ENCODE assay signal across 9 mouse cellular contexts in genomic region chr1:88473899-88474298, GRCm38 (mm10). TPM values are rescaled to one million over a fixed set of nuclear protein-coding genes. Genes with fewer than 3 reads are reported as not detected.
DNase-seq lines count a peak whose midpoint lies in the region; ATAC-seq and TF ChIP-seq lines count a peak whose summit lies in the region.
"Had no signal": no experiment of that assay in that cellular context is flagged by ENCODE, and none has a peak within 500 bp of the region (broad histone marks: within the 10 kb centered on the region; RNA-seq: fewer than 3 reads in every experiment).

No protein-coding gene starts in this region.

- no peaks in the 10 kb centered on the region for H3K36me3 ChIP-seq in heart, embryonic 13.5 days
- no peaks in the 10 kb centered on the region for H3K36me3 ChIP-seq in midbrain, postnatal 0 days (ENCODE audit: insufficient read depth, low read length)
- no peaks in the 10 kb centered on the region for H3K36me3 ChIP-seq in midbrain, embryonic 11.5 days (ENCODE audit: control insufficient read depth, insufficient read depth, low read length)
- H3K36me3 ChIP-seq in stomach, embryonic 16.5 days (ENCODE audit: control insufficient read depth, insufficient read depth, low read length), result no peaks in the 10 kb centered on the region
- no peaks in the 10 kb centered on the region for H3K36me3 ChIP-seq in midbrain, embryonic 14.5 days (ENCODE audit: control insufficient read depth, insufficient read depth, low read length)
- H3K36me3 ChIP-seq: liver, embryonic 13.5 days had no signal

- no peak for ATAC-seq in heart, embryonic 13.5 days (ENCODE audit: extremely low read depth, insufficient number of reproducible peaks, low FRiP score, low TSS enrichment)
- no peak for ATAC-seq in midbrain, postnatal 0 days (ENCODE audit: low FRiP score)
- no peak for ATAC-seq in midbrain, embryonic 11.5 days (ENCODE audit: low FRiP score)
- peak; percentile 53; the same call in 1 of the 2 replicates for ATAC-seq in granulocyte monocyte progenitor cell, adult 5-6 weeks (replicated peaks; ENCODE audit: poor library complexity, severe bottlenecking)
- ATAC-seq in stomach, embryonic 16.5 days (ENCODE audit: insufficient read depth, low FRiP score), result no peak
- ATAC-seq in midbrain, embryonic 14.5 days (ENCODE audit: low FRiP score, low TSS enrichment), result no peak

- peaks cover 18% of the 10 kb centered on the region for H3K4me1 ChIP-seq in heart, embryonic 13.5 days
- H3K4me1 ChIP-seq in midbrain, postnatal 0 days (ENCODE audit: insufficient read depth, low read length), result peaks cover 6% of the 10 kb centered on the region; the same call in 1 of the 2 replicates
- H3K4me1 ChIP-seq in midbrain, embryonic 11.5 days (ENCODE audit: control insufficient read depth, insufficient read depth, low read length), result peaks cover 14% of the 10 kb centered on the region
- H3K4me1 ChIP-seq in stomach, embryonic 16.5 days (ENCODE audit: control insufficient read depth, insufficient read depth, low read length), result peaks cover 28% of the 10 kb centered on the region
- H3K4me1 ChIP-seq in midbrain, embryonic 14.5 days (ENCODE audit: control insufficient read depth, insufficient read depth, low read length), result 0 out of 2 replicates have a peak, but pooled peaks cover 10% of the 10 kb centered on the region

- no peak for DNase-seq in heart, postnatal 14 days
- DNase-seq in midbrain, postnatal 0 days (ENCODE audit: low spot score), result peak; percentile 34
- no peak for DNase-seq in midbrain, embryonic 11.5 days (ENCODE audit: low spot score, missing footprints)
- no peak for DNase-seq in urinary bladder, postnatal 10 days (ENCODE audit: low spot score)
- no peak for DNase-seq in midbrain, embryonic 14.5 days
- DNase-seq: liver, embryonic 13.5 days had no signal

- no peaks in the 10 kb centered on the region for H3K9me3 ChIP-seq in heart, embryonic 13.5 days
- no peaks in the 10 kb centered on the region for H3K9me3 ChIP-seq in midbrain, postnatal 0 days (ENCODE audit: low read length)
- no peaks in the 10 kb centered on the region for H3K9me3 ChIP-seq in midbrain, embryonic 11.5 days (ENCODE audit: control insufficient read depth, low read length)
- no peaks in the 10 kb centered on the region for H3K9me3 ChIP-seq in stomach, embryonic 16.5 days (replicated peaks; ENCODE audit: control insufficient read depth, low read length)
- no peaks in the 10 kb centered on the region for H3K9me3 ChIP-seq in midbrain, embryonic 14.5 days (ENCODE audit: control insufficient read depth, low read length)
- H3K9me3 ChIP-seq: liver, embryonic 13.5 days had no signal

- WGBS in heart, embryonic 13.5 days, result 76% methylated on average over 2 of the region's 2 CpGs
- 77% methylated on average over 2 of the region's 2 CpGs for WGBS in midbrain, postnatal 0 days
- 66% methylated on average over 2 of the region's 2 CpGs for WGBS in midbrain, embryonic 11.5 days
- WGBS in stomach, embryonic 16.5 days, result 75% methylated on average over 2 of the region's 2 CpGs
- 75% methylated on average over 2 of the region's 2 CpGs for WGBS in midbrain, embryonic 14.5 days

- peak; percentile 63 for TF ChIP-seq CTCF in midbrain, postnatal 0 days (IDR thresholded peaks at IDR 0.05)

- no peak overlapping the region for H3K9ac ChIP-seq in heart, embryonic 13.5 days
- no peak overlapping the region for H3K9ac ChIP-seq in midbrain, postnatal 0 days (replicated peaks; ENCODE audit: low read length, poor library complexity, severe bottlenecking)
- no peak overlapping the region for H3K9ac ChIP-seq in midbrain, embryonic 11.5 days (ENCODE audit: low read length)
- H3K9ac ChIP-seq in stomach, embryonic 16.5 days (ENCODE audit: low read length), result no peak overlapping the region
- no peak overlapping the region for H3K9ac ChIP-seq in midbrain, embryonic 14.5 days (replicated peaks; ENCODE audit: low read length)
- H3K9ac ChIP-seq: liver, embryonic 13.5 days had no signal

- intact Hi-C loops in heart, postnatal 14 days (cut with DNase I), result no loop called here

- no peaks in the 10 kb centered on the region for H3K27me3 ChIP-seq in heart, embryonic 13.5 days (replicated peaks)
- no peaks in the 10 kb centered on the region for H3K27me3 ChIP-seq in midbrain, postnatal 0 days (ENCODE audit: insufficient read depth, low read length)
- no peaks in the 10 kb centered on the region for H3K27me3 ChIP-seq in midbrain, embryonic 11.5 days (ENCODE audit: control insufficient read depth, insufficient read depth, low read length)
- H3K27me3 ChIP-seq in stomach, embryonic 16.5 days (ENCODE audit: control insufficient read depth, insufficient read depth, low read length), result no peaks in the 10 kb centered on the region
- H3K27me3 ChIP-seq in midbrain, embryonic 14.5 days (ENCODE audit: control insufficient read depth, insufficient read depth, low read length), result no peaks in the 10 kb centered on the region

- H3K4me2 ChIP-seq in heart, embryonic 13.5 days, result no peak overlapping the region
- H3K4me2 ChIP-seq in midbrain, postnatal 0 days (ENCODE audit: low read depth, low read length, poor library complexity, severe bottlenecking), result no peak overlapping the region
- no peak overlapping the region for H3K4me2 ChIP-seq in midbrain, embryonic 11.5 days
- H3K4me2 ChIP-seq in stomach, embryonic 16.5 days (ENCODE audit: low read depth, low read length), result no peak overlapping the region
- no peak overlapping the region for H3K4me2 ChIP-seq in midbrain, embryonic 14.5 days (ENCODE audit: low read length)
- H3K4me2 ChIP-seq: liver, embryonic 13.5 days had no signal

- no peak overlapping the region for H3K4me3 ChIP-seq in heart, embryonic 13.5 days
- no peak overlapping the region for H3K4me3 ChIP-seq in midbrain, postnatal 0 days (ENCODE audit: low read depth, low read length)
- H3K4me3 ChIP-seq in midbrain, embryonic 11.5 days (ENCODE audit: low read depth, low read length), result no peak overlapping the region
- no peak overlapping the region for H3K4me3 ChIP-seq in stomach, embryonic 16.5 days (replicated peaks; ENCODE audit: low read length)
- H3K4me3 ChIP-seq in midbrain, embryonic 14.5 days (replicated peaks; ENCODE audit: low read depth, low read length), result no peak overlapping the region
- H3K4me3 ChIP-seq: liver, embryonic 13.5 days had no signal

- H3K27ac ChIP-seq in heart, embryonic 13.5 days (replicated peaks), result 0 out of 2 replicates have a peak overlapping the region, but pooled peaks have one; percentile 20
- no peak overlapping the region for H3K27ac ChIP-seq in midbrain, postnatal 0 days (ENCODE audit: low read depth, low read length)
- H3K27ac ChIP-seq in midbrain, embryonic 11.5 days (ENCODE audit: low read depth, low read length), result no peak overlapping the region
- peak overlapping the region; percentile 78; the same call in 1 of the 2 replicates for H3K27ac ChIP-seq in stomach, embryonic 16.5 days (ENCODE audit: low read length)
- no peak overlapping the region for H3K27ac ChIP-seq in midbrain, embryonic 14.5 days (replicated peaks; ENCODE audit: low read depth, low read length)

RNA-seq across cellular contexts. Expression of gene Glrp1, which starts 36.0 kb away (rescaled TPM):
- 0.19 and 0.24 TPM in 2 replicates for polyA plus RNA-seq in heart, embryonic 13.5 days (2015; fragmentation: Nextera tagmentation; extraction: Ambion mirVana)
- total RNA-seq in heart, postnatal 14 days (2021), result not detected
- not detected in 2 replicates for total RNA-seq in midbrain, postnatal 0 days (2014; rRNA removed)
- 0.07 TPM in 1 of 2 replicates, not detected in the other for polyA plus RNA-seq in midbrain, postnatal 0 days (2015; fragmentation: Nextera tagmentation; extraction: Ambion mirVana)
- polyA plus RNA-seq in midbrain, embryonic 11.5 days (2014; fragmentation: Nextera tagmentation; extraction: Ambion mirVana), result not detected in 2 replicates
- 2.4 and 3.1 TPM in 2 replicates for total RNA-seq in granulocyte monocyte progenitor cell, adult 5-6 weeks (2014; fragmentation: Nextera tagmentation)
- 0.77 and 3.8 TPM in 2 replicates for total RNA-seq in granulocyte monocyte progenitor cell, adult 5-6 weeks (2017)
- polyA plus RNA-seq in stomach, embryonic 16.5 days (2015; fragmentation: Nextera tagmentation; extraction: Ambion mirVana), result 0.09 TPM in 1 of 2 replicates, not detected in the other
- not detected in 2 replicates for polyA plus RNA-seq in midbrain, embryonic 14.5 days (2014; fragmentation: Nextera tagmentation; extraction: Ambion mirVana)

Comparison
In these comparisons a context has a peak if more than half of its experiments do, and no peak if none do; other contexts are left out.
1. H3K27ac ChIP-seq: peak in heart, embryonic 13.5 days (single experiment) and stomach, embryonic 16.5 days (single experiment); none in midbrain, postnatal 0 days (single experiment), midbrain, embryonic 11.5 days (single experiment) and midbrain, embryonic 14.5 days (single experiment).